Mouse (Mus musculus) E14TG2a.4 (cell line): ENCODE measurements around the gene Olfr1441.

Source experiments
- CTCF ChIP-seq: conservative IDR thresholded peaks from 2 replicates; pipeline ENCODE4 v1.5.1; 2014; ENCODE audit warnings: low read length
- NANOG ChIP-seq: IDR thresholded peaks from 2 replicates; pipeline ENCODE4 v1.6.1; 2014; ENCODE audit warnings: borderline replicate concordance, low read length, mixed read lengths
- POU5F1 ChIP-seq: IDR thresholded peaks from 2 replicates; pipeline ENCODE4 v1.6.1; 2014; ENCODE audit warnings: low read length, borderline replicate concordance

GRCm38 (mm10) chr19:12471866-12472265, 54.6 kb downstream of the Olfr1441 start:
- TF ChIP-seq CTCF (no peak), POU5F1 (no peak), NANOG (no peak)
